Mouse (Mus musculus) inflammation-experienced regulatory T-cells, adult 6 months (primary cell): ENCODE results near the gene 4931414P19Rik. TPM values are rescaled to one million over a fixed set of nuclear protein-coding genes. Genes with fewer than 3 reads are reported as not detected.

Experiments
- polyA plus RNA-seq, 3 experiments: library from polyadenylated mRNA; unstranded; fragments of 100-300 nt; shearing (Covaris generic); gene quantifications; one replicate each; pipeline ENCODE4 v1.2.1; 2017

The 4931414P19Rik gene
- polyA plus RNA-seq, 3 experiments from 2014 or later = 1.5 to 2.5 (median 1.7) TPM

Other genes starting within 250 kb of the 4931414P19Rik start
- 10 to 100 TPM; 65.9 to 91.6 (median 69.3) TPM for gene Oxa1l, start 245.2 kb downstream of the 4931414P19Rik start, polyA plus RNA-seq
- gene Slc7a7, start 188.2 kb downstream of the 4931414P19Rik start, polyA plus RNA-seq = 1 to 10 TPM in 1 of 3 experiments, under 1 TPM in 2; 0.42 to 2.5 (median 0.49) TPM
- 100 to 1,000 TPM; 253 to 303 (median 292) TPM for gene Mrpl52, start 179.1 kb downstream of the 4931414P19Rik start, polyA plus RNA-seq
- under 1 TPM in 2 of 3 experiments, not detected in 1; 0.29 to 0.47 TPM for gene Mmp14, start 174.4 kb downstream of the 4931414P19Rik start, polyA plus RNA-seq
- 10 to 100 TPM; 52.5 to 66.4 (median 63.3) TPM for gene Lrp10, start 141.9 kb downstream of the 4931414P19Rik start, polyA plus RNA-seq
- under 1 TPM; 0.50 to 0.58 (median 0.57) TPM for gene Rem2, start 129.9 kb downstream of the 4931414P19Rik start, polyA plus RNA-seq
- 10 to 100 TPM; 27.9 to 47.0 (median 36.6) TPM for gene Prmt5, start 88.5 kb downstream of the 4931414P19Rik start, polyA plus RNA-seq
- 10 to 100 TPM; 24.6 to 39.7 (median 31.6) TPM for gene Haus4, start 51.4 kb downstream of the 4931414P19Rik start, polyA plus RNA-seq
- gene Ajuba, start 28.4 kb downstream of the 4931414P19Rik start, polyA plus RNA-seq = under 1 TPM; 0.10 to 0.25 (median 0.15) TPM
- gene Psmb5, start 12.0 kb upstream of the 4931414P19Rik start, polyA plus RNA-seq = 100 to 1,000 TPM; 131 to 214 (median 136) TPM
- not detected for gene Psmb11, start 15.4 kb upstream of the 4931414P19Rik start, polyA plus RNA-seq
- not detected for gene Gm17606, start 35.0 kb upstream of the 4931414P19Rik start, polyA plus RNA-seq
- gene Cdh24, start 35.4 kb upstream of the 4931414P19Rik start, polyA plus RNA-seq = under 1 TPM; 0.12 to 0.42 (median 0.15) TPM
- 10 to 100 TPM; 87.2 to 94.2 (median 92.9) TPM for gene 1700123O20Rik, start 80.2 kb upstream of the 4931414P19Rik start, polyA plus RNA-seq
- 100 to 1,000 TPM; 108 to 175 (median 154) TPM for gene Acin1, start 80.9 kb upstream of the 4931414P19Rik start, polyA plus RNA-seq
- under 1 TPM in 2 of 3 experiments, not detected in 1; 0.28 to 0.40 TPM for gene Gm29776, start 92.8 kb upstream of the 4931414P19Rik start, polyA plus RNA-seq
- not detected for gene Cebpe, start 106.2 kb upstream of the 4931414P19Rik start, polyA plus RNA-seq
- gene Slc7a8, start 176.0 kb upstream of the 4931414P19Rik start, polyA plus RNA-seq = under 1 TPM in 2 of 3 experiments, not detected in 1; 0.20 to 0.29 TPM
- not detected for gene Rnf212b, start 208.1 kb upstream of the 4931414P19Rik start, polyA plus RNA-seq